Mouse (Mus musculus) olfactory bulb, adult 2 months (tissue): ENCODE data around the gene Setd7.

Experiments used
- CTCF ChIP-seq: fragments of 200-500 bp; IDR thresholded peaks from 2 replicates; pipeline ENCODE4 v1.5.1; 2012; ENCODE audit warnings: low read depth, mild to moderate bottlenecking, low read length, moderate library complexity; ENCODE audit not compliant: insufficient read depth
- POLR2A ChIP-seq: fragments of 200-500 bp; IDR thresholded peaks from 2 replicates; pipeline ENCODE4 v1.6.1; 2012; ENCODE audit warnings: mild to moderate bottlenecking, low read depth, low read length, moderate library complexity; ENCODE audit not compliant: insufficient read depth

GRCm38 (mm10) chr3:51504385-51504952 lies 56.2 kb downstream of the Setd7 start:
- TF ChIP-seq CTCF (no peak), POLR2A (no peak)
